Mouse (Mus musculus) intestine, embryonic 14.5 days (tissue): ENCODE measurements at regions not wholly inside any gene's neighbourhood (a gene's known extent, or its start where the extent isn't known, plus 50 kb on each side); places are given as distances from the start of the nearest gene placed in this dataset.

Experiments used
- ATAC-seq: fragments of 200-750 bp; cut with Nextera tagmentation; replicated peaks from 2 replicates; pipeline ENCODE4 v1.8.0; 2017; ENCODE audit warnings: low read depth, moderate number of reproducible peaks, moderate TSS enrichment, moderate library complexity; ENCODE audit not compliant: low FRiP score, low TSS enrichment
- DNase-seq: peaks from one replicate; pipeline ENCODE4 v3.0.0-alpha.2; 2018; ENCODE audit warnings: low spot score
- H3K27ac ChIP-seq: fragments of 300-500 bp; sonication (generic); 2 replicates; pipeline ENCODE4 v1.5.1; 2014; ENCODE audit warnings: low read depth, mild to moderate bottlenecking, control low read depth
- H3K27me3 ChIP-seq: fragments of 300-500 bp; sonication (generic); replicated peaks from 2 replicates; pipeline ENCODE4 v1.6.1; 2014; ENCODE audit warnings: low read length, control low read depth; ENCODE audit not compliant: control insufficient read depth, insufficient read depth
- H3K36me3 ChIP-seq: fragments of 300-500 bp; sonication (generic); 2 replicates; pipeline ENCODE4 v1.6.1; 2014; ENCODE audit warnings: low read length, control low read depth; ENCODE audit not compliant: control insufficient read depth, insufficient read depth
- H3K4me1 ChIP-seq: fragments of 300-500 bp; sonication (generic); replicated peaks from 2 replicates; pipeline ENCODE4 v1.6.1; 2014; ENCODE audit warnings: low read length, control low read depth, mixed read lengths; ENCODE audit not compliant: control insufficient read depth, insufficient read depth
- H3K4me2 ChIP-seq: fragments of 300-500 bp; sonication (generic); 2 replicates; pipeline ENCODE4 v1.6.1; 2014; ENCODE audit warnings: low read length
- H3K4me3 ChIP-seq: fragments of 300-500 bp; sonication (generic); 2 replicates; pipeline ENCODE4 v1.5.1; 2014; ENCODE audit warnings: low read depth, low read length, control low read depth, mixed read lengths
- H3K9ac ChIP-seq: fragments of 300-500 bp; sonication (generic); 2 replicates; pipeline ENCODE4 v1.6.1; 2014; ENCODE audit warnings: mild to moderate bottlenecking, low read length
- H3K9me3 ChIP-seq: fragments of 300-500 bp; sonication (generic); 2 replicates; pipeline ENCODE4 v1.6.1; 2016; ENCODE audit warnings: low read length, control low read depth; ENCODE audit not compliant: control insufficient read depth
- WGBS: fragments of 180-500 bp; shearing (Covaris S2); extraction: QIAGEN DNeasy Blood & Tissue Kit; methylation state at CpG from one replicate; pipeline ENCODE4 v1.1.7; 2014; 5-methylcytosine and 5-hydroxymethylcytosine counted together

- 73% methylated on average over 1 of the region's 1 CpGs for WGBS
- no peaks in the 10 kb centered on the region for H3K9me3 ChIP-seq
- no peak overlapping the region for H3K4me3 ChIP-seq
- no peak overlapping the region for H3K4me2 ChIP-seq
- no peak for DNase-seq
- H3K4me1 ChIP-seq: no peaks in the 10 kb centered on the region
- no peaks in the 10 kb centered on the region for H3K27me3 ChIP-seq
- H3K27ac ChIP-seq: no peak overlapping the region
- no peak for ATAC-seq
- no peaks in the 10 kb centered on the region for H3K36me3 ChIP-seq
- H3K9ac ChIP-seq: no peak overlapping the region
These were observed 96.8 kb upstream of the Epha3 start for GRCm38 (mm10) chr16:63960786-63961185.

- Histone ChIP-seq H3K4me3 (no peak overlapping the region), H3K9me3 (no peaks in the 10 kb centered on the region), H3K4me1 (no peaks in the 10 kb centered on the region), H3K36me3 (no peaks in the 10 kb centered on the region), H3K27me3 (no peaks in the 10 kb centered on the region), H3K9ac (no peak overlapping the region), H3K4me2 (peak overlapping the region; percentile 8; the same call in 1 of the 2 replicates), H3K27ac (no peak overlapping the region)
- ATAC-seq (no peak), DNase-seq (no peak)
- 63% methylated on average over 6 of the region's 6 CpGs for WGBS
These were observed 94.2 kb upstream of the Epha3 start for GRCm38 (mm10) chr16:63958154-63958553.

GRCm38 (mm10) chr16:63925195-63925594 is 61.2 kb upstream of the Epha3 start:
- 80% methylated on average over 3 of the region's 3 CpGs for WGBS
- H3K27ac ChIP-seq: no peak overlapping the region
- no peak overlapping the region for H3K4me3 ChIP-seq
- 0 out of 2 replicates have a peak, but pooled peaks cover 2% of the 10 kb centered on the region for H3K9me3 ChIP-seq
- H3K4me2 ChIP-seq: no peak overlapping the region
- DNase-seq (no peak), ATAC-seq (no peak)
- no peaks in the 10 kb centered on the region for H3K27me3 ChIP-seq
- H3K36me3 ChIP-seq: no peaks in the 10 kb centered on the region
- H3K9ac ChIP-seq: no peak overlapping the region
- H3K4me1 ChIP-seq: no peaks in the 10 kb centered on the region

GRCm38 (mm10) chr16:63921146-63921545 is 57.2 kb upstream of the Epha3 start:
- Histone ChIP-seq H3K27me3 (no peaks in the 10 kb centered on the region), H3K9me3 (0 out of 2 replicates have a peak, but pooled peaks cover 2% of the 10 kb centered on the region), H3K4me1 (no peaks in the 10 kb centered on the region), H3K27ac (no peak overlapping the region), H3K36me3 (no peaks in the 10 kb centered on the region), H3K4me2 (no peak overlapping the region), H3K4me3 (no peak overlapping the region), H3K9ac (no peak overlapping the region)
- 85% methylated on average over 7 of the region's 7 CpGs for WGBS
- no peak for ATAC-seq
- no peak for DNase-seq
